Mouse (Mus musculus) stomach, adult 2 months (tissue): ENCODE measurements around the gene Cldn6. TPM values are rescaled to one million over a fixed set of nuclear protein-coding genes. Genes with fewer than 3 reads are reported as not detected.

Experiments used
- polyA plus RNA-seq: library from polyadenylated mRNA; depleted of rRNA; stranded (reverse); fragments of >200 nt; gene quantifications from 2 replicates; pipeline ENCODE4 v1.2.3, GENCODE M21; 2012; rRNA removed

Cldn6 gene
- 0.08 and 0.19 TPM in 2 replicates for polyA plus RNA-seq

DNA sequence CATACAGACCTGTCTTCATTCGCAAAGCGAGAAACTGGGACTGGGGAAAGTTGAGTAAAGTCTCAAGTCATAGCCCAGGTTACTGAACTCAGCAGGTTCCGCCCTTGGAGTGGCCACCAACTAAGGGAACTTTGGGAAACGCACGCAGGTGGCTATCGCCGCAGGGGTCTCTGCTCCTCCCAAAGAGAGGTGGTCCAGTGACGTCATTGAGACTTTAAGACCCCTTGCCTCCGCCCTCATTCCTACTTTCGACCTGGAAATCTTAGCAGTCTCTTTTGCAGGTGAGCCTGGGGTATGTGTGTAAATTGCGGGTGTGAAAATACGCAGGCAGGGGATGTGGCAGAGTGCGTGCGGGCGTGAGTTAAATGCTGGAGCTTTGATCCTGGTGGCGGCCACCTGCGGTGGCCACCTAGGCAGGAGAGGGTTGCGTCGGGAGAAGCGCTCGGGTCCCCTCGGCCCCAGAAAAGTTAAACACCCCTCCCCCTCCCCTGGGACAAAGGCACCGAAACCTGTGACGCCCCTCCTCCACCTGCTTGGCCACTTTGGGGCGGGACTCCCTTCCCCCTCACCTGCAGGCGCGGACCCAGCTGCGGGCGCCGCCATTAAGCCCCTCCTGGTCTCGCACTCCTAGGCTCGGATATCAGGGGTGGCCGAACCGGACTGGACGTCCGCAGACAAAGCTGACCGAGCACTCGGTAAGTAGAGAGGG is at the start of gene Cldn6:
Gene Cldn6, plus strand, starts transcription at position 123 of the 709 bp plus-strand sequence.

DNA sequence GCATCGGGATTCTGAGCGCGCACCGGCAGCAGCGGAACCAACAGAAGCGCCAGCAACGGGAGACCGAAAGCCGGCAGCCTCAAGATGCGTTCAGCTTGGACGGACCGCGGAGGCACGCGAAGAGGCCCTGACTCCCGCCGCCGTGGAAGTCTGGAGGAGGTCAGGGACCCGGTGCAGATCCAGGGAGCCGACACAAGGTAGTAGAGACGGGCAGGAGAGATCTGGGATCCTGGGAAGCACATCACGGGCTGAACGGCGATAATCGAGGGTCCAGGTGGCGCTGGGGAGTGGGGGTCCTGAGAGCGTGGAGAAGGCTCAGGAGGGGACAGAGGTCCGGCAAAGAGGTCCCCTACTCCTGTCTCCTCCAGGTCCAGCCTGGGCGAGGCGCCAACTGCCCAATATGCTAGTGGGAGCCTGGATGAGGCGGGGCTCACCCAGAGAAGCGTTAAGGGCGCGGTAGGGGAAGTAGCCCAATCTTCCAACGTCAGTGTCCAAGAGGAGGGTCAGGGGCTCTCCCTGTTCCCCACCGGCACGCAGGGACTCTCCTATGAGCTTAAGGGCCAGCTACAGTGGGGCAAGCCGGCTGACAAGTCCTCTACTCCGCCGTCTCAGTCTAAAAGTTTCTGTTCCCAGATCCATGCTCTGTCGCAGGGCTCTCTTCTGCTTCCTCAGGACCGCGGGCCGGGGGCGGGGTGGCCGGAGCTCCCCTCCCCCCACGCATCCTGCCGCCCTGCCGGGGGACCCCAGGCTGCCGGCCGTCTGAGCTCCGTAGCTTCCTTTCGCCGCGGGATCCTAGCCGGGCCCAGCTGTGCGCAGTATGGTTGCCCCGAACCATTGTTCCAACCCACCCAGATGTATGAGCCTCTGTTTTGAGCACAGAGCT is 34.2 kb upstream of the Cldn6 start, which contains the start of gene Mmp25:
Gene Mmp25, minus strand, starts transcription at position 665 of the 883 bp plus-strand sequence.

DNA sequence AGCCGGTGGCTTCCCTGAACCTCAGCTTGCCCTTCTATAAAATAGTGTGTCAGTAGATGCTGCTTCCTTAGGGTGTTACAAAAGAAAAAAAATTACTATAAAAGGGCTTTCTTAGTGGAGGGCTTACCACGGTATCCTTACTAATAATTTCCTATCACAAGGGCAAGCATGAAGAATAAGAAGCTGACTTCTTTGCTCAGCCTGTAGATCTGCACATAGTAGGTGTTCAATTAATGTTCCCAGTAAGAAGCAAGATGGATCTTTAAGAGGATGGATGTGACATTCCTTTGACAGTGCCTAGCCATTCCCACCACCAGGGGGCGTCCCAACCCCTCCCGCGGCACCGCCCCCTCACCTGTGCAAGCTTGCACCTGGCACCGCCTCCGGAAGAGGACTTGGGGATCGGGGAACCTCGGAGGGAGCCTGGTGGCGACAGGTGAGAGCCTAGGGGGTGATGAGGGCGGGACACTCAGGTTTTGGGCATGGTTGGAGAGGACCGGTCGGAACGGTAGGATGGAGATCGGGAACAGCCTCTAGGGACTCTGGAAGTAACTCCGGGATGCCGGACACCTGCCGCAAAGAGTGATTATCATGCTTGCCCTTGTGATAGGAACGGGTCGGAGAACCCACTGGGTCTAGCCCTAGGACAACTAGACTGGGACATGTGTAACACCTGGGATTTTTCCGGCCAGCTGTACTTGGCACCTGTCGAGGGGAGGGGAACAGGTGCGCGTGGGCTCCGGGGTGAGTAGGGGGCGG is 18.8 kb upstream of the Cldn6 start, which contains the start of gene Bicdl2:
Gene Bicdl2, plus strand, starts transcription at position 390 of the 759 bp plus-strand sequence.

DNA sequence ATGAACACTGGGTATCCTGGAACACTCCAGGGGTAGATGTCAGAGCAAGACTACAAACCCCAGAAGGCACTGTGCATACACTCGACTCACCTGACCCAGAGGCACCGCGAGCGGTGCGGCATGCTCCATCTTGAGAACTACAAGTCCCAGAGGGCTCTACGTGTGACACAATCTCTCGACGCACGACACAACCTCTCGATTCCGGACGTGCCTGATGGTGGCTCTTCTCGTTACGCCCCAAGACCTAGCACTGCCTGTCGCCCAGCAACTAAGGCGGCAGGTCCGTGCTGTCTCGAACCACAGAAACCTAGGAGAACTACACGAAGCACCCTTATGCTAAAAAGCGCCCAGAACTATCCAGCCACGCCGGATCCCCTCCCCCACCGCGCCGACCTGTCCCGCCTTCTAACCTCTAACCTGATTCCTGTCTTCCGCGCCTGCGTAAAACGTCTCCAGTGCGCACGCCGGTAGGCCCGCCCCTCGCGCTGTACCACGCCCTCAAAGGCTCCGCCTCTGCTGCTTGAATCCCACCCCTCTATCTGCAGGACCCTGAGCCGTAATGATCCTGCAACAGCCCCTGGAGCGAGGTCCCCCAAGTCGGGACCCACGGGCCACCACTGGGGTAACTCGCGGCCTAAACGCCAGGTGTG is 5.5 kb upstream of the Cldn6 start, which contains the start of the genes Hcfc1r1 and Thoc6:
Gene Hcfc1r1, plus strand, starts transcription at position 173 of the 650 bp plus-strand sequence.
Gene Thoc6, minus strand, starts transcription at position 459 of the 650 bp plus-strand sequence.

DNA sequence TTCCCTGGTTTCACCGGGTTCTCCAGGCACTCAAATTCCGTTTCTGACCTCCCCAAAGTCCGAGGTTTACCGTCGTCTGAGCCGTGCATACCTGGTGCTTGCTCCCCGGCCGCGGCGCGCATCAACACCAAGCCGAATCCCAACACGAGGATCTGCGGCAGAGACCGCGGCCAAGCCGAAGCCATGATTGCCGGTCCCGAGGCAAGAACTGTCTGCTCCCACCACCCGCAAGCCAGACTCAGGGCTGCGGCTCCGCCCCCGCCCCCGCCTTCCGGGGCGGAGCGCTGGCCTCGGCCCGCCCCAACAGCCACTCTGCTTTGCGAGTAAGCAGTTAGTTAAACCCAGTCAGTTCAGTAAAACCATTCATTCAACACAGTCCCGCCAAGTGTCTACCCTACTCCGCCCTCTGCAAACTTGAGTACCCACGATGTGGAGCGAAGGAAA is 1.8 kb upstream of the Cldn6 start, which contains the start of gene Tnfrsf12a:
Gene Tnfrsf12a, minus strand, starts transcription at position 233 of the 444 bp plus-strand sequence.

DNA sequence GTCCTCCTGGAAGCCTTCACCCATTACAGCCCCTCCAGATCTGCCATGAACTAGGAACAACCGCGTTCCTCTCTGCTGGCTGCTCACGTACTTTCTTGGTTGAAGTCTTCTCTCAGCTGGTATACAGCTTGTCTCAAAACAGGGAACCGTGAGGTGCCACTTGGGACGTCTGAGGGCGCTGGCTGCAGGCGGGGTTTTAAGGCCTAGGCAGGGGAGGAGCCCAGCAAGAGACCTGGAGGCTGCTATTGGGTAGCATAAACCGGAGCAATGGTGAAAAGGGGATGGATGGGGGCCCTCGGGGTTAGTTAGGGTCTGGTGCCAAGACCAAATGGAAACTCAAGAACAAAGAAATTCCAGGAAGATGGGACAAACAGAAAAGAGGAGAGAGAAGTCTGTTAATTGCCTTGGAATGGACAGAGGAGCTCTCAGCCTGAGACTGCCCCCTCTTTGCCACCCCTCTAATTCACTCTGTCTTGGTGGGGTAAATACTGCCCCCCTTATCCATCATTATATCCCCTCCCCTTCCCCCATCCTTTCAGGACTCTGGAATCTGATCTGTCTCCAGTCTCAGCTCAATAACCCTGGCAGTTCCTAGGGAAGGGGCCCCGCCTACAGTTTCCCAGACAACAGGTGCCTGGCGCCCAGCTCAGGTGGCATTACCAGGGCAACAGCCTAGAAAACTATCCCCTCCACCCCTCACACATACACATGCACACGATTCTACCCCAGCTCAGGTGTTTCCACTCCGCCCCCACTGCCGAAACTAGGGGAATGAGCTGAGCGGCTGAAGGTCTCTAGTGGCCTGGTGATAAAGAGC is 5.0 kb downstream of the Cldn6 start, which contains the start of gene Cldn9:
Gene Cldn9, minus strand, starts transcription at position 171 of the 817 bp plus-strand sequence.

DNA sequence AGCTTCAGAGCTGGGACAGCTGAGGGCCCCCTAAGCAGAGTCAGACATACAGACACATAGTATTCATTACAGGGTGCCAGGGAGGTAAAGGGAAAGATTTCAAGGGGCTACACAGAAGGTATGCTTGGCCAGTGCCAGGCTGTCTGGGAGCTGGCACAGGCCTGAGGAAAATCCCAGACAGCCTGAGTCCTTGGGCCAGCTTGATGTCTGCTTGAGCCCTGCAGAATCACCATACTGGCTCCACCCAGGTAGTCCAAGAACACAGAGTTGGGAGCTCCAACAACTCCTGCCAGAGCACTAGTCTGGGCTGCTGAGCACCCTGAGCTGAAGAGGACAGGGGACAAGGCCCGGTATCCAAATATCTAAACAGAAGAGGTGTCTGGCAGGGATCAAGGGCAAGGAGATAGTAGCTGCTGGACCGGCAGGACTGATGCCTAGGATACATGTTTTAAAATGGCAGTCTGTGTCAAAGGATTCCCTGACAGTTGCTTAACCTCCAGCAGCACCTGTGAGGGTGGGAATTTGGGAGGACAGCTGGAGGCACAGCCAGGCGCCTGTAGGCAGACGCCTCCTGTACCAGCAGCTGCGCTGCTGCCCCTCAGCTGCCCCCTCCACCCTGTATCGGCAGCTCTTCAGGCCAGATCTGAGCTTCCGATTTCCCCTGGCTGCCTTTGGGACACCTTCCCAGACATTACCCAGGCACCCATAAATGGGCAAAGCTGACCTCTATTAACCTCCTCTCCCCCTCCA is 43.5 kb downstream of the Cldn6 start, which contains the start of gene 1520401A03Rik:
Gene 1520401A03Rik, minus strand, starts transcription at position 408 of the 750 bp plus-strand sequence.

DNA sequence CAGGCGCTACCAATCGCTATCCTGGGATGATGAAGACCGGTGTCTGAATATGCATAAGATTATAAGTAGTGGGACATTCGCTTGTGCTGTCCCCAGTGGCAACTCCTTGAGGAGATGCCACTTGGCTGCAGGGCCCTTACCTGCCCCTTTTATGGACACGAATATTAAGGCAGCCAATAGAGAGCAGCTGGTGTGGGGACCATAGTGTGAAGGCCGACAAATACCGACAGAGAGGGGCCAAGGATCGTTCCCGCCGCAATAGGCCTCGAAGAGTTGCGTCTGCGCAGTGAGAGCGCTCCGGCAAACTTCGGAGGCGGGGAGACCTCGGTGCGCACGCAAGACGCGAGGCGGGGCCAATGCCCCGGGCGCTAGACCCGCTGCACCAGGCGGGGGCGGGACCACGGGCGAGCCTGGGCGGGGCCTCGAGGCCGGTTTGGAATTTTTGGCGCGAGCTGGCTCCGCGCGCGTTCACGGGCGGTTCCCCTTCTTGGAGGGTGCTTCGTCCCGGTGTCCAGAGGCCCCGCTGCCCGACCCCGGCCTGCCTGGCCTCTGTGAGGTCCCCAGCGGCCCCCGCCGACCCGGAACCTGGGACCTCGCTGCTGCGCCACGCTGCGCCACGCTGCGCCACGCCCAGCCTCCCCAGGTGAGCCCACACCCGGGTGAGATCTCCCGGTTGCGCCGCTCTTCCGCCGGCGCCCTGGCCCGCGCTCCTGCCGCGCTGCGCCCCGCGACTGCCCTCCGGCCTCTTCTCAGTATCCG is 47.1 kb downstream of the Cldn6 start, which contains the start of gene Pkmyt1:
Gene Pkmyt1, plus strand, starts transcription at position 338 of the 759 bp plus-strand sequence.

Other genes starting within 250 kb of the Cldn6 start
- gene Vmn2r117, start 199.6 kb upstream of the Cldn6 start, polyA plus RNA-seq = not detected in 2 replicates
- 6.8 and 7.8 TPM in 2 replicates for gene Zfp213, start 115.0 kb upstream of the Cldn6 start, polyA plus RNA-seq
- 7.4 and 8.7 TPM in 2 replicates for gene Zfp13, start 79.8 kb upstream of the Cldn6 start, polyA plus RNA-seq
- 0.06 TPM in 1 of 2 replicates, not detected in the other for gene Zscan10, start 78.4 kb upstream of the Cldn6 start, polyA plus RNA-seq
- 0.51 and 0.68 TPM in 2 replicates for gene Mmp25, start 34.0 kb upstream of the Cldn6 start, polyA plus RNA-seq
- gene Bicdl2, start 18.7 kb upstream of the Cldn6 start, polyA plus RNA-seq = 11.4 and 11.9 TPM in 2 replicates
- gene Hcfc1r1, start 5.7 kb upstream of the Cldn6 start, polyA plus RNA-seq = 586 and 660 TPM in 2 replicates
- gene Thoc6, start 5.4 kb upstream of the Cldn6 start, polyA plus RNA-seq = 11.5 and 15.7 TPM in 2 replicates
- gene Tnfrsf12a, start 1.8 kb upstream of the Cldn6 start, polyA plus RNA-seq = 20.9 and 37.2 TPM in 2 replicates
- gene Cldn9, start 4.8 kb downstream of the Cldn6 start, polyA plus RNA-seq = not detected in 2 replicates
- not detected in 2 replicates for gene 1520401A03Rik, start 43.5 kb downstream of the Cldn6 start, polyA plus RNA-seq
- gene Pkmyt1, start 47.1 kb downstream of the Cldn6 start, polyA plus RNA-seq = 22.3 and 33.2 TPM in 2 replicates
- 95.8 and 156 TPM in 2 replicates for gene Paqr4, start 61.6 kb downstream of the Cldn6 start, polyA plus RNA-seq
- gene Kremen2, start 66.6 kb downstream of the Cldn6 start, polyA plus RNA-seq = 3.2 and 6.6 TPM in 2 replicates
- gene Flywch1, start 92.4 kb downstream of the Cldn6 start, polyA plus RNA-seq = 11.7 and 13.7 TPM in 2 replicates
- 3.7 and 5.8 TPM in 2 replicates for gene Flywch2, start 106.8 kb downstream of the Cldn6 start, polyA plus RNA-seq
- gene Srrm2, start 111.3 kb downstream of the Cldn6 start, polyA plus RNA-seq = 196 and 280 TPM in 2 replicates
- 361 and 511 TPM in 2 replicates for gene Elob, start 149.9 kb downstream of the Cldn6 start, polyA plus RNA-seq
- 0.04 and 0.39 TPM in 2 replicates for gene Prss33, start 156.8 kb downstream of the Cldn6 start, polyA plus RNA-seq
- gene Prss32, start 164.6 kb downstream of the Cldn6 start, polyA plus RNA-seq = 9.4 and 22.5 TPM in 2 replicates
- 0.24 and 1.5 TPM in 2 replicates for gene Prss41, start 164.9 kb downstream of the Cldn6 start, polyA plus RNA-seq
- not detected in 2 replicates for gene Prss21, start 188.8 kb downstream of the Cldn6 start, polyA plus RNA-seq
- not detected in 2 replicates for gene Dcpp1, start 201.6 kb downstream of the Cldn6 start, polyA plus RNA-seq
- gene Dcpp2, start 201.6 kb downstream of the Cldn6 start, polyA plus RNA-seq = not detected in 2 replicates
- not detected in 2 replicates for gene Dcpp3, start 238.2 kb downstream of the Cldn6 start, polyA plus RNA-seq